Mouse (Mus musculus): ENCODE measurements around the gene Cyp21a1. TPM values are rescaled to one million over a fixed set of nuclear protein-coding genes. Genes with fewer than 3 reads are reported as not detected.
"Not testable (repeated sequence)": the region's sequence is repeated elsewhere in the genome, so short reads cannot be mapped to it uniquely, and the experiment has no call there.

The Cyp21a1 gene
- polyA plus RNA-seq, 1 experiment from 2014 or later, result not detected

DNA sequence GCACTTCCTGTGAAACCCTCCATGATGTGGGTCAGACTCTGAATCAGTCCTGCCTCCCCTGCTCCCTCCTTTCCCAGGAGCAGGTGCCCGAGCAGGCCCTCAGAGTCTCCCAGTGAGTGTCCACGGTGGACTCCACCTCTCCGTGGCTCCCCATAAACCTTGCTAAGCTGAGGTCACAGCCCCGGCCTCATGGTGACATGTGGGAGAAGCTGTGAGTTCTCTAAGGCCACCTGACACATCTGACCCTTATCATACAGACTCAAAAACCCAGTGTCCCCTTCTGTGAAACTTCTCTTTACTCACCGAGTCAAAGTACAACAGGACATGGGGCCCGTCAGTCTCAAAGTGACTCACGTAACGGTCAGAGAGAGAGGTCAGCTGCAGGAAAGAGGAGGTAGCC lies 6.5 kb upstream of the Cyp21a1 start:
- not testable (repeated sequence) for H3K9me3 ChIP-seq (ENCODE audit: control insufficient read depth, low read length); ATAC-seq (replicated peaks; ENCODE audit: low FRiP score, low TSS enrichment, low read depth); H3K4me2 ChIP-seq (ENCODE audit: low read length); H3K36me3 ChIP-seq (ENCODE audit: control insufficient read depth, insufficient read depth, low read length); H3K27ac ChIP-seq (ENCODE audit: low read depth); H3K4me1 ChIP-seq (replicated peaks; ENCODE audit: control insufficient read depth, insufficient read depth, low read length); H3K9ac ChIP-seq (ENCODE audit: low read length); H3K4me3 ChIP-seq (ENCODE audit: low read depth, low read length); H3K27me3 ChIP-seq (replicated peaks; ENCODE audit: control insufficient read depth, insufficient read depth, low read length); DNase-seq (ENCODE audit: low spot score)
- WGBS, result 77% methylated on average over 8 of the region's 8 CpGs

DNA sequence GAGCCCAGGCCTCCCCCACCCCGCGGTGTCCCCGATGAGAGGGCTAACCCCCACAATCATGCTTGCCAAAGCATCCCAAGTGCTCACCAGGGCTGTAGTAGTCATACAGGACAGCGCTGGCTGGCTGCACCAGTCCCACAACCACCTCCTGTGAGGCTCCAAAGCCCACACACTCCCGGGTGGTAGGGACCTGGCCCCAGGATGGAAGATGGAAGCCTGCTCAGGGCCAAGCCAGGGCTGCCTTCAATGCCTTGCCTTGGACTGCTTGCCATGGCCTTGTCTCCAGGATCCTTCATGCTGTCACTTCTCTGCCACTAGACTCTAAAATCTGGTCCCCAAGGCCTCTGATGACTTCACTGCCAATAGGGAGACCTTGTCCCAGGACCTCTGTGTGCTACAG lies 6.0 kb upstream of the Cyp21a1 start:
- not testable (repeated sequence) for H3K9me3 ChIP-seq (ENCODE audit: control insufficient read depth, low read length); H3K4me3 ChIP-seq (ENCODE audit: low read depth, low read length); DNase-seq (ENCODE audit: low spot score); H3K9ac ChIP-seq (ENCODE audit: low read length); H3K27ac ChIP-seq (ENCODE audit: low read depth); H3K36me3 ChIP-seq (ENCODE audit: control insufficient read depth, insufficient read depth, low read length); H3K4me1 ChIP-seq (replicated peaks; ENCODE audit: control insufficient read depth, insufficient read depth, low read length); H3K27me3 ChIP-seq (replicated peaks; ENCODE audit: control insufficient read depth, insufficient read depth, low read length); H3K4me2 ChIP-seq (ENCODE audit: low read length); ATAC-seq (replicated peaks; ENCODE audit: low FRiP score, low TSS enrichment, low read depth)
- 78% methylated on average over 5 of the region's 5 CpGs for WGBS

GRCm38 (mm10) chr17:34808599-34809205 lies 4.3 kb upstream of the Cyp21a1 start:
- Histone ChIP-seq H3K4me1 (replicated peaks; ENCODE audit: control insufficient read depth, insufficient read depth, low read length) (no peaks in the 10 kb centered on the region), H3K27me3 (replicated peaks; ENCODE audit: control insufficient read depth, insufficient read depth, low read length) (no peaks in the 10 kb centered on the region), H3K36me3 (ENCODE audit: control insufficient read depth, insufficient read depth, low read length) (no peaks in the 10 kb centered on the region), H3K4me3 (ENCODE audit: low read depth, low read length) (no peak overlapping the region), H3K27ac (ENCODE audit: low read depth) (no peak overlapping the region), H3K9me3 (ENCODE audit: control insufficient read depth, low read length) (no peaks in the 10 kb centered on the region), H3K9ac (ENCODE audit: low read length) (no peak overlapping the region), H3K4me2 (ENCODE audit: low read length) (no peak overlapping the region)
- ATAC-seq (replicated peaks; ENCODE audit: low FRiP score, low TSS enrichment, low read depth) (no peak), DNase-seq (ENCODE audit: low spot score) (no peak)
- WGBS, result 84% methylated on average over 6 of the region's 6 CpGs

GRCm38 (mm10) chr17:34807176-34807575 lies 2.8 kb upstream of the Cyp21a1 start:
- Histone ChIP-seq H3K36me3 (ENCODE audit: control insufficient read depth, insufficient read depth, low read length) (no peaks in the 10 kb centered on the region), H3K4me2 (ENCODE audit: low read length) (no peak overlapping the region), H3K27me3 (replicated peaks; ENCODE audit: control insufficient read depth, insufficient read depth, low read length) (no peaks in the 10 kb centered on the region), H3K4me3 (ENCODE audit: low read depth, low read length) (no peak overlapping the region), H3K27ac (ENCODE audit: low read depth) (no peak overlapping the region), H3K4me1 (replicated peaks; ENCODE audit: control insufficient read depth, insufficient read depth, low read length) (no peaks in the 10 kb centered on the region), H3K9me3 (ENCODE audit: control insufficient read depth, low read length) (no peaks in the 10 kb centered on the region), H3K9ac (ENCODE audit: low read length) (no peak overlapping the region)
- ATAC-seq (replicated peaks; ENCODE audit: low FRiP score, low TSS enrichment, low read depth), result no peak
- 62% methylated on average over 3 of the region's 3 CpGs for WGBS
- DNase-seq (ENCODE audit: low spot score), result no peak

GRCm38 (mm10) chr17:34804871-34805562 lies 656 bp upstream of the Cyp21a1 start:
- Histone ChIP-seq H3K36me3 (ENCODE audit: control insufficient read depth, insufficient read depth, low read length) (no peaks in the 10 kb centered on the region), H3K27ac (ENCODE audit: low read depth) (no peak overlapping the region), H3K9me3 (ENCODE audit: control insufficient read depth, low read length) (no peaks in the 10 kb centered on the region), H3K4me1 (replicated peaks; ENCODE audit: control insufficient read depth, insufficient read depth, low read length) (no peaks in the 10 kb centered on the region), H3K27me3 (replicated peaks; ENCODE audit: control insufficient read depth, insufficient read depth, low read length) (no peaks in the 10 kb centered on the region), H3K4me2 (ENCODE audit: low read length) (no peak overlapping the region), H3K9ac (ENCODE audit: low read length) (no peak overlapping the region), H3K4me3 (ENCODE audit: low read depth, low read length) (no peak overlapping the region)
- WGBS, result 73% methylated on average over 6 of the region's 6 CpGs
- DNase-seq (ENCODE audit: low spot score) (no peak), ATAC-seq (replicated peaks; ENCODE audit: low FRiP score, low TSS enrichment, low read depth) (no peak)

GRCm38 (mm10) chr17:34803367-34803766 lies 994 bp downstream of the Cyp21a1 start:
- DNase-seq (ENCODE audit: low spot score); H3K27ac ChIP-seq (ENCODE audit: low read depth); H3K4me1 ChIP-seq (replicated peaks; ENCODE audit: control insufficient read depth, insufficient read depth, low read length); H3K4me2 ChIP-seq (ENCODE audit: low read length); H3K27me3 ChIP-seq (replicated peaks; ENCODE audit: control insufficient read depth, insufficient read depth, low read length); H3K9ac ChIP-seq (ENCODE audit: low read length); H3K4me3 ChIP-seq (ENCODE audit: low read depth, low read length); H3K36me3 ChIP-seq (ENCODE audit: control insufficient read depth, insufficient read depth, low read length); ATAC-seq (replicated peaks; ENCODE audit: low FRiP score, low TSS enrichment, low read depth); H3K9me3 ChIP-seq (ENCODE audit: control insufficient read depth, low read length): not testable (repeated sequence)
- 91% methylated on average over 6 of the region's 6 CpGs for WGBS

GRCm38 (mm10) chr17:34802756-34803155 lies 1.6 kb downstream of the Cyp21a1 start:
- not testable (repeated sequence) for H3K9ac ChIP-seq (ENCODE audit: low read length); ATAC-seq (replicated peaks; ENCODE audit: low FRiP score, low TSS enrichment, low read depth); H3K9me3 ChIP-seq (ENCODE audit: control insufficient read depth, low read length); H3K36me3 ChIP-seq (ENCODE audit: control insufficient read depth, insufficient read depth, low read length); H3K4me2 ChIP-seq (ENCODE audit: low read length); H3K27me3 ChIP-seq (replicated peaks; ENCODE audit: control insufficient read depth, insufficient read depth, low read length); H3K4me1 ChIP-seq (replicated peaks; ENCODE audit: control insufficient read depth, insufficient read depth, low read length); DNase-seq (ENCODE audit: low spot score); H3K4me3 ChIP-seq (ENCODE audit: low read depth, low read length); H3K27ac ChIP-seq (ENCODE audit: low read depth)
- 95% methylated on average over 8 of the region's 9 CpGs for WGBS

- H3K9me3 ChIP-seq (ENCODE audit: control insufficient read depth, low read length); H3K4me2 ChIP-seq (ENCODE audit: low read length); H3K4me1 ChIP-seq (replicated peaks; ENCODE audit: control insufficient read depth, insufficient read depth, low read length); H3K27ac ChIP-seq (ENCODE audit: low read depth); H3K27me3 ChIP-seq (replicated peaks; ENCODE audit: control insufficient read depth, insufficient read depth, low read length); DNase-seq (ENCODE audit: low spot score); H3K36me3 ChIP-seq (ENCODE audit: control insufficient read depth, insufficient read depth, low read length); ATAC-seq (replicated peaks; ENCODE audit: low FRiP score, low TSS enrichment, low read depth); H3K4me3 ChIP-seq (ENCODE audit: low read depth, low read length); H3K9ac ChIP-seq (ENCODE audit: low read length): not testable (repeated sequence)
- 93% methylated on average over 16 of the region's 16 CpGs for WGBS
Measured at GRCm38 (mm10) chr17:34800781-34801305, 3.5 kb downstream of the Cyp21a1 start.

GRCm38 (mm10) chr17:34799531-34799925 lies 4.8 kb downstream of the Cyp21a1 start:
- Histone ChIP-seq H3K36me3 (ENCODE audit: control insufficient read depth, insufficient read depth, low read length) (no peaks in the 10 kb centered on the region), H3K4me2 (ENCODE audit: low read length) (no peak overlapping the region), H3K27me3 (replicated peaks; ENCODE audit: control insufficient read depth, insufficient read depth, low read length) (no peaks in the 10 kb centered on the region), H3K27ac (ENCODE audit: low read depth) (no peak overlapping the region), H3K4me3 (ENCODE audit: low read depth, low read length) (no peak overlapping the region), H3K9ac (ENCODE audit: low read length) (no peak overlapping the region), H3K4me1 (replicated peaks; ENCODE audit: control insufficient read depth, insufficient read depth, low read length) (no peaks in the 10 kb centered on the region), H3K9me3 (ENCODE audit: control insufficient read depth, low read length) (no peaks in the 10 kb centered on the region)
- ATAC-seq (replicated peaks; ENCODE audit: low FRiP score, low TSS enrichment, low read depth) (no peak), DNase-seq (ENCODE audit: low spot score) (no peak)
- WGBS, result 90% methylated on average over 4 of the region's 4 CpGs
